Mouse (Mus musculus) liver, embryonic 14 days (tissue): Measurements from ENCODE around the gene Yipf4. TPM values are rescaled to one million over a fixed set of nuclear protein-coding genes. Genes with fewer than 3 reads are reported as not detected.

Experiments
- polyA plus RNA-seq: library from polyadenylated mRNA; depleted of rRNA; stranded (reverse); fragments of >200 nt; gene quantifications from 2 replicates; pipeline ENCODE4 v1.2.3, GENCODE M21; 2012; rRNA removed

The Yipf4 gene
- 20.9 and 22.1 TPM in 2 replicates for polyA plus RNA-seq

GRCm38 (mm10) chr17:74489024-74489900 is at the start of gene Yipf4:
Gene Yipf4, plus strand, starts transcription at chr17:74489493.

DNA sequence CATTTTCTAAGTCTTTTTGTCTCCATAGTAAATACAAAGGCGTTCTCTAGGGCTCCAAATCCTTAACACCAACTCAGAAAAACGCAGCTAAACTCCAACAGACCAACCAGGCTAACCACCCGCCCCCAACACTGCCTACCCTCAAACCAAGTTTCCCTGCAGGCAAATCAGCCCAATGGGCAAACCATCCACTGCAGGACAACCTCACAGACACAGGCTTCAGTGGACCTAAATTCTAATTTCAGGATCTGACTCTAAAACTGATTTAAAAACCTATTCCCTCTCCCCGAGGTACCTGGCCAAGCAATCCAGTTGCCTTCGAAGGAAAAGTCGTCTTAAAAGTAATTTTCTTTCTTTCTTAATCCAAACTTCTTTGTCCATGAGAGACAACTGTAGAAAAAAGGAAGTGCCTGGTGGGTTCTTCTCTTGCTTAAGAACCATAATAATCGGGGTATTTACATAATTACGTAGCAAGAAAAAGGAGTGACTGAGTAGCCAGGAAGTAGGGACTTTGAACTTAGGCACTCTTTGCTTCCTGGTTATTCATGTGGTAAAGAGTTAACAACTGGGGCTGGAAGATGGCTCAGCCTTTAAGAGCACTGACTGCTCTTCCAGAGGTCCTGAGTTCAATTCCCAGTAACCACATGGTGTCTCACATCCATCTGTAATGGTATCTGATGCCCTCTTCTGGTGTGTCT is 30.4 kb upstream of the Yipf4 start, which contains the start of gene Nlrc4:
Nlrc4 (minus strand) TSS at position 432 of the 698 bp plus-strand sequence.

DNA sequence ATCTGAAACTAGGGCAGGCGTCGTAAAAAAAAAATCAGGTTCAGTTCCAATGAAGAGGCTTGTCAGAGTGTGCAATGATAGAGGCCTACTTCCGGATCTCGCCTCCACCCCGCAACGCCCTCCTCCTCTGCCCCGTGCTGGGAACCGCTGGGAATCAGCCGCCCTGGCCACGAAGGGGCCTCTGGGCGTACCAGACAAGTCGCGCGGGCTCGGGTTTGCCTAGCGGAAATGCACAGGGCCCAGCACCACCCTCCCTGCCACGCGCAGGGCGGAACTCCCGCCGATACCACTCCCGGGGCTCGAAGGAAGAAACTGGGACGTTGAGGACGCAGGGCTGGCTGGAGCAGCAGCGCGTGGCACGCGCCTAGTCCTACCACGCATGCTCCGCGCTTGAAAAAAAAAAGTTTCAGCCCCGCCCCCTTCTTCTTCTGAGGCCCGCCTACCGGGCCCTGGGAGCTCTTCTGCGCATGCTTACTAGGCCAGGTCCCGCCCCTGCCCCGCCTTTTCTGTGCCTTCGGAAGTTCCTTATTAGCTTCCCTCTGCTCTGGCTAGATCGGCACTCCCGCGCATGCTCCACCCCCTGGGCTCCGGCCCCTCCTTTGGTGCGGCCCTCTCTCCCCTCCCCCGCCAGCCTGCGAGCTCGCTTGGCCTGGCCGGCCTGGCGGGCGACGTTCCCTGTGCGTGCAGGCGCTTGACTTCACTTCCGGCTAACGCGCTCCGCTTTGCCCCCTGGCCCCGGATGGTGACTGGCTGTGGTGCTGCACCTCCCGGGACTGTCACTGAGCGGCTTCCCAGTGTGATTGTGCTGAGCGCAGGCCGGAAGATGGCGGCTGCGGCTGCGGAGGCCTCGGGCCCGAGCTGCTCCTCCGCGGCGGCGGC is 38.7 kb downstream of the Yipf4 start, which contains the start of gene Birc6:
Birc6 (plus strand) TSS at position 567 of the 879 bp plus-strand sequence.

Other genes with a start within 250 kb of the Yipf4 start
- 38.1 and 44.3 TPM in 2 replicates for gene Memo1, start 194.0 kb upstream of the Yipf4 start, polyA plus RNA-seq
- 110 and 115 TPM in 2 replicates for gene Dpy30, start 165.5 kb upstream of the Yipf4 start, polyA plus RNA-seq
- 3.9 and 5.0 TPM in 2 replicates for gene Spast, start 150.5 kb upstream of the Yipf4 start, polyA plus RNA-seq
- gene Slc30a6, start 93.9 kb upstream of the Yipf4 start, polyA plus RNA-seq, result 9.3 and 9.7 TPM in 2 replicates
- gene Nlrc4, start 30.4 kb upstream of the Yipf4 start, polyA plus RNA-seq, result 0.18 and 0.28 TPM in 2 replicates
- 18.8 and 20.8 TPM in 2 replicates for gene Birc6, start 38.8 kb downstream of the Yipf4 start, polyA plus RNA-seq
- gene Ttc27, start 228.2 kb downstream of the Yipf4 start, polyA plus RNA-seq, result 8.5 and 9.5 TPM in 2 replicates